ENCODE assay signal across 1 mouse cellular context in the genomic region with DNA sequence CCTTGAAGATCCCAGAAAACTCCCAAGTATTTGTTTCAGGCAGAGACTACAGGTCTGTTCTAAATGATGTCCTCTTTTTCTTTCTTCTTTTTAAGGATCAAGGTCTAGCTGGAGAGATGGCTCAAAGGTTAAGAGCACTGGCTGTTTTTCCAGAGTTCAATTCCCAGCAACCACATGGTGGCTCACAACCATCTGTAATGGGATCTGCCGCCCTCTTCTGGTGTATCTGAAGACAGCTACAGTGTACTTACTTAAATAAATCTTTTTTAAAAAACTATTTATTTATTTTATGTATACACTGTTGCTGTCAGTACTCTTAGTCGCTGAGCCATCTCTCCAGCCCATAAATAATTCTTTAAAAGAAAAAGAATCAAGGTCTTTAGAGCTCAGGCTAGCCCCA.
TF ChIP-seq lines count a peak whose summit lies in the region.

No protein-coding gene starts in this region.

TF ChIP-seq in MEL, 35 proteins besides CTCF, POLR2A, EP300 and RAD21:
- peak; percentile 34 for TF ChIP-seq SMC3 (IDR thresholded peaks at IDR 0.05; ENCODE audit: low read depth, low read length)
- no peak for TF ChIP-seq MAX (IDR thresholded peaks at IDR 0.05; ENCODE audit: low read length)
- TF ChIP-seq TCF12 (IDR thresholded peaks at IDR 0.05; ENCODE audit: low read depth, low read length), result no peak
- 0 out of 2 replicates have a peak, but pooled peaks have one; percentile 26 for TF ChIP-seq MYC (IDR thresholded peaks at IDR 0.05; ENCODE audit: low read depth, low read length)
